Comparison of ENCODE assay signal across 17 mouse cellular contexts in genomic region chr14:118718576-118718975, GRCm38 (mm10). TPM values are rescaled to one million over a fixed set of nuclear protein-coding genes. Genes with fewer than 3 reads are reported as not detected.
DNase-seq lines count a peak whose midpoint lies in the region; ATAC-seq and TF ChIP-seq lines count a peak whose summit lies in the region.
"Had no signal": no experiment of that assay in that cellular context is flagged by ENCODE, and none has a peak within 500 bp of the region (broad histone marks: within the 10 kb centered on the region; RNA-seq: fewer than 3 reads in every experiment).

No protein-coding gene starts in this region.

- WGBS in kidney, embryonic 14.5 days: 43% methylated on average over 7 of the region's 7 CpGs

- peaks cover 7% of the 10 kb centered on the region for H3K27me3 ChIP-seq in megakaryocyte, embryonic 14.5 days (replicated peaks)
- H3K27me3 ChIP-seq in kidney, embryonic 14.5 days (ENCODE audit: control insufficient read depth, insufficient read depth, low read length): no peaks in the 10 kb centered on the region
- H3K27me3 ChIP-seq: forebrain, embryonic 15.5 days; heart, embryonic 13.5 days; stomach, embryonic 15.5 days had no signal

- no peak for TF ChIP-seq CTCF in gastrocnemius, adult 2 months (IDR thresholded peaks at IDR 0.05)

- ATAC-seq in megakaryocyte, adult 5-6 weeks (ENCODE audit: poor library complexity, severe bottlenecking): no peak
- peak; percentile 63; the same call in 1 of the 2 replicates for ATAC-seq in kidney, embryonic 14.5 days (ENCODE audit: low FRiP score, low TSS enrichment)
- ATAC-seq: forebrain, embryonic 15.5 days had no signal

- no peak overlapping the region for H3K4me3 ChIP-seq in gastrocnemius, adult 2 months
- peak overlapping the region; percentile 62 for H3K4me3 ChIP-seq in megakaryocyte, embryonic 14.5 days (replicated peaks)
- H3K4me3 ChIP-seq in kidney, embryonic 14.5 days (ENCODE audit: low read length): no peak overlapping the region
- H3K4me3 ChIP-seq: forebrain, embryonic 15.5 days; heart, embryonic 13.5 days; stomach, embryonic 15.5 days had no signal

- H3K4me2 ChIP-seq in kidney, embryonic 14.5 days (replicated peaks; ENCODE audit: low read depth, low read length): no peak overlapping the region
- H3K4me2 ChIP-seq: forebrain, embryonic 15.5 days; heart, embryonic 13.5 days; stomach, embryonic 15.5 days had no signal

- H3K36me3 ChIP-seq in megakaryocyte, embryonic 14.5 days (replicated peaks; ENCODE audit: low read length): no peaks in the 10 kb centered on the region
- no peaks in the 10 kb centered on the region for H3K36me3 ChIP-seq in kidney, embryonic 14.5 days (ENCODE audit: control insufficient read depth, insufficient read depth, low read length)
- H3K36me3 ChIP-seq: forebrain, embryonic 15.5 days; heart, embryonic 13.5 days; stomach, embryonic 15.5 days had no signal

- H3K27ac ChIP-seq in gastrocnemius, adult 2 months: peak overlapping the region; percentile 76
- H3K27ac ChIP-seq in kidney, embryonic 14.5 days (ENCODE audit: low read depth, low read length): no peak overlapping the region
- H3K27ac ChIP-seq: forebrain, embryonic 15.5 days; macrophage; stomach, embryonic 15.5 days had no signal

- peaks cover 36% of the 10 kb centered on the region for H3K4me1 ChIP-seq in megakaryocyte, embryonic 14.5 days
- H3K4me1 ChIP-seq in kidney, embryonic 14.5 days (ENCODE audit: control insufficient read depth, insufficient read depth, low read length): peaks cover 15% of the 10 kb centered on the region

- no peaks in the 10 kb centered on the region for H3K9me3 ChIP-seq in megakaryocyte, embryonic 14.5 days
- no peaks in the 10 kb centered on the region for H3K9me3 ChIP-seq in kidney, embryonic 14.5 days (ENCODE audit: control insufficient read depth, low read length)
- H3K9me3 ChIP-seq: forebrain, embryonic 15.5 days; heart, embryonic 13.5 days; stomach, embryonic 15.5 days had no signal

- DNase-seq in gastrocnemius, adult 2 months: peak; percentile 63
- no peak for DNase-seq in gastrocnemius, adult 8-10 months (ENCODE audit: low spot score in 2 of 2)
- no peak for DNase-seq in adipocyte (ENCODE audit: low spot score)
- DNase-seq in right cerebral cortex, postnatal 36 days (ENCODE audit: low spot score in 2 of 2): no peak
- DNase-seq in layer of hippocampus, postnatal 14 days (ENCODE audit: low spot score in 2 of 2): no peak
- DNase-seq: adrenal gland, postnatal 25 days; cerebellum, postnatal 36 days; liver; right cerebral cortex, postnatal 14 days; thymus, postnatal 14 days had no signal

- H3K9ac ChIP-seq in kidney, embryonic 14.5 days (ENCODE audit: low read depth, low read length): no peak overlapping the region
- H3K9ac ChIP-seq: forebrain, embryonic 15.5 days; heart, embryonic 13.5 days; stomach, embryonic 15.5 days had no signal

- intact Hi-C loops in gastrocnemius, adult 2 months (cut with DNase I): no loop called here

RNA-seq across cellular contexts. Expression of gene Abcc4, which starts 12.6 kb away (rescaled TPM):
- 10 to 100 TPM; 10.1 to 12.2 TPM for total RNA-seq in gastrocnemius, adult 2 months (2021)
- 10 to 100 TPM in 2 of 4 experiments, 1 to 10 TPM in 2; 9.7 to 10.9 (median 10.2) TPM for total RNA-seq in gastrocnemius, adult 8-10 months (2022)
- polyA plus RNA-seq in megakaryocyte, embryonic 14.5 days (2012; ENCODE audit: insufficient read depth, low replicate concordance): 1.7 and 1.8 TPM in 2 replicates
- total RNA-seq in megakaryocyte, adult 5-6 weeks (2015): 29.8 and 32.4 TPM in 2 replicates
- total RNA-seq in megakaryocyte, adult 5-6 weeks (2017): 24.6 and 28.5 TPM in 2 replicates
- 5.4 and 12.2 TPM in 2 replicates for polyA plus RNA-seq in kidney, embryonic 14.5 days (2014; fragmentation: Nextera tagmentation; extraction: Ambion mirVana)
- total RNA-seq in layer of hippocampus, postnatal 14 days (2021): 10 to 100 TPM in 1 of 2 experiments, 1 to 10 TPM in 1; 8.8 to 10.3 TPM
